ENCODE assay signal across 8 mouse cellular contexts in genomic region chr8:107139704-107140470, GRCm38 (mm10). TPM values are rescaled to one million over a fixed set of nuclear protein-coding genes. Genes with fewer than 3 reads are reported as not detected.
DNase-seq lines count a peak whose midpoint lies in the region.

No protein-coding gene starts in this region.

- peak; percentile 81 for DNase-seq in 416B (ENCODE audit: low read depth)
- DNase-seq in R1 (ENCODE audit: low read depth, low spot score): peak; percentile 89
- DNase-seq in gastrocnemius, postnatal 25 days: peak; percentile 36
- DNase-seq in kidney, adult 8-10 months: peak; percentile 77 to 81
- DNase-seq in lung, postnatal 36 days: peak; percentile 88
- no peak for DNase-seq in spleen, postnatal 14 days (ENCODE audit: low spot score in 2 of 2)
- no peak for DNase-seq in cerebellum, adult 9-11 months
- no peak for DNase-seq in left cerebral cortex, adult 11 months (ENCODE audit: low spot score)

RNA-seq across cellular contexts. Expression of gene Cyb5b, which starts 10.6 kb away (rescaled TPM):
- total RNA-seq in gastrocnemius, postnatal 25 days (2021): 10 to 100 TPM; 26.7 to 29.0 TPM

RNA-seq across cellular contexts. Expression of gene Terf2, which starts 43.5 kb away (rescaled TPM):
- 10 to 100 TPM; 10.2 to 10.9 TPM for total RNA-seq in gastrocnemius, postnatal 25 days (2021)

Comparison
In these comparisons a context has a peak if more than half of its experiments do, and no peak if none do; other contexts are left out.
1. DNase-seq: peak in 416B (single experiment), R1 (single experiment), gastrocnemius, postnatal 25 days (single experiment), kidney, adult 8-10 months (2 of 2) and lung, postnatal 36 days (single experiment); none in spleen, postnatal 14 days (0 of 2), cerebellum, adult 9-11 months (single experiment) and left cerebral cortex, adult 11 months (single experiment).